Mouse (Mus musculus) ES-E14 (cell line): ENCODE measurements around the gene Xpr1. TPM values are rescaled to one million over a fixed set of nuclear protein-coding genes. Genes with fewer than 3 reads are reported as not detected.

Source experiments
- DNase-seq: peaks from one replicate; pipeline ENCODE4 v3.0.0-alpha.2; 2013; ENCODE audit warnings: low read depth, low spot score
- H3K27ac ChIP-seq: 2 replicates; pipeline ENCODE4 v1.5.1; 2012; ENCODE audit warnings: low read depth, mild to moderate bottlenecking, low read length, moderate library complexity, mixed read lengths; ENCODE audit not compliant: poor library complexity, insufficient read depth, severe bottlenecking
- H3K36me3 ChIP-seq: 2 replicates; pipeline ENCODE4 v1.6.1; 2012; ENCODE audit warnings: mild to moderate bottlenecking, low read length, moderate library complexity, mixed read lengths; ENCODE audit not compliant: control insufficient read depth, poor library complexity, insufficient read depth, severe bottlenecking
- H3K4me1 ChIP-seq, 2 experiments: fragments of 150-350 bp in 1 of 2; sonication (generic) in 1 of 2; 2 replicates each; pipeline ENCODE4 v1.6.1; 2012; ENCODE audit warnings: low read length in 2 of 2, mild to moderate bottlenecking in 1 of 2, mixed read lengths in 1 of 2; ENCODE audit not compliant: control insufficient read depth in 2 of 2, insufficient read depth in 2 of 2, poor library complexity in 1 of 2
- H3K4me3 ChIP-seq, 2 experiments: fragments of 150-350 bp in 1 of 2; sonication (generic) in 1 of 2; 2 replicates each; pipeline ENCODE4 v1.5.1; 2012; ENCODE audit warnings: low read length in 2 of 2, low read depth in 1 of 2, mild to moderate bottlenecking in 1 of 2, mixed read lengths in 1 of 2; ENCODE audit not compliant: insufficient read depth in 1 of 2, poor library complexity in 1 of 2, severe bottlenecking in 1 of 2
- H3K9ac ChIP-seq: 2 replicates; pipeline ENCODE4 v1.6.1; 2012; ENCODE audit warnings: low read depth, mild to moderate bottlenecking, low read length, mixed read lengths; ENCODE audit not compliant: poor library complexity, insufficient read depth, severe bottlenecking
- H3K9me3 ChIP-seq: fragments of 150-350 bp; sonication (generic); 2 replicates; pipeline ENCODE4 v1.6.1; 2012; ENCODE audit warnings: low read depth, mild to moderate bottlenecking, low read length; ENCODE audit not compliant: control insufficient read depth, insufficient read depth
- CHD2 ChIP-seq: IDR thresholded peaks from 2 replicates; pipeline ENCODE4 v1.6.1; 2014; ENCODE audit warnings: mild to moderate bottlenecking, low read depth, low read length, inconsistent platforms
- HCFC1 ChIP-seq: IDR thresholded peaks from 2 replicates; pipeline ENCODE4 v1.6.1; 2012; ENCODE audit warnings: low read length, inconsistent platforms, borderline replicate concordance; ENCODE audit not compliant: insufficient read depth
- MAFK ChIP-seq: IDR thresholded peaks from 2 replicates; pipeline ENCODE4 v1.6.1; 2014; ENCODE audit warnings: mild to moderate bottlenecking, low read depth, low read length, inconsistent platforms; ENCODE audit not compliant: insufficient read depth
- ZC3H11A ChIP-seq: IDR thresholded peaks from 2 replicates; pipeline ENCODE4 v1.6.1; 2012; ENCODE audit warnings: low read depth, mild to moderate bottlenecking, inconsistent platforms, low read length, borderline replicate concordance
- ZNF384 ChIP-seq: IDR thresholded peaks from 2 replicates; pipeline ENCODE4 v1.6.1; 2012; ENCODE audit warnings: low read depth, low read length, inconsistent platforms
- in situ Hi-C, 2 experiments: fragments of 600-800 bp; cut with MboI; formaldehyde crosslinking; loops; one replicate each; pipeline ENCODE4 v1.15.1; 2025; ENCODE audit warnings: low sequenced_read_pairs in 2 of 2, inconsistent platforms in 1 of 2; ENCODE audit not compliant: unreplicated experiment in 2 of 2
- total RNA-seq: library from RNA; depleted of rRNA; stranded (reverse); fragments of 300-350 nt; gene quantifications from 2 replicates; pipeline ENCODE4 v1.2.3, GENCODE M21; 2012

Xpr1 gene
- total RNA-seq, 1 experiment: 13.5 TPM

- H3K4me1 ChIP-seq: 0 out of 4 replicates have a peak, but pooled peaks cover 3 to 4% of the 10 kb centered on the region in 2 experiments
- in situ Hi-C loops: loop anchor here in 1 of 2 experiments (25.0 kb wide), 1 partner anchor 498 kb away; no protein-coding TSS in a partner anchor
- TF ChIP-seq ZC3H11A (no peak), HCFC1 (no peak), ZNF384 (no peak), MAFK (no peak), CHD2 (no peak)
Observed at GRCm38 (mm10) chr1:155239169-155239568, 178.0 kb downstream of the Xpr1 start.

GRCm38 (mm10) chr1:155238126-155238525 is 179.1 kb downstream of the Xpr1 start:
- H3K9ac ChIP-seq: no peak overlapping the region
- no peak for DNase-seq
- H3K27ac ChIP-seq: no peak overlapping the region
- H3K4me3 ChIP-seq: no peak overlapping the region
- no peaks in the 10 kb centered on the region for H3K9me3 ChIP-seq
- 0 out of 4 replicates have a peak, but pooled peaks cover 0 to 6% of the 10 kb centered on the region in 2 experiments for H3K4me1 ChIP-seq
- H3K36me3 ChIP-seq: no peaks in the 10 kb centered on the region
- TF ChIP-seq ZNF384: no peak
- no peak for TF ChIP-seq MAFK
- TF ChIP-seq ZC3H11A: no peak
- TF ChIP-seq HCFC1: no peak
- TF ChIP-seq CHD2: no peak
- in situ Hi-C loops: loop anchor here in 1 of 2 experiments (25.0 kb wide), 1 partner anchor 499 kb away; no protein-coding TSS in a partner anchor

More at GRCm38 (mm10) chr1:155239169-155239568, 178.0 kb downstream of the Xpr1 start:
- Histone ChIP-seq H3K9ac (no peak overlapping the region), H3K27ac (no peak overlapping the region), H3K9me3 (no peaks in the 10 kb centered on the region), H3K36me3 (no peaks in the 10 kb centered on the region), H3K4me3 (no peak overlapping the region)
- no peak for DNase-seq

GRCm38 (mm10) chr1:155237390-155237789 is 179.8 kb downstream of the Xpr1 start:
- H3K27ac ChIP-seq: no peak overlapping the region
- H3K36me3 ChIP-seq: no peaks in the 10 kb centered on the region
- 0 out of 4 replicates have a peak overlapping the region, but pooled peaks of 1 of the 2 experiments have one; percentile 9 for H3K4me3 ChIP-seq
- peaks cover 0 to 7% of the 10 kb centered on the region in 2 experiments; a peak in 2 of 4 replicates for H3K4me1 ChIP-seq
- no peak overlapping the region for H3K9ac ChIP-seq
- no peaks in the 10 kb centered on the region for H3K9me3 ChIP-seq
- DNase-seq: no peak
- in situ Hi-C loops: loop anchor here in 1 of 2 experiments (25.0 kb wide), 1 partner anchor 500 kb away; no protein-coding TSS in a partner anchor
- TF ChIP-seq ZNF384: no peak
- no peak for TF ChIP-seq MAFK
- no peak for TF ChIP-seq HCFC1
- TF ChIP-seq ZC3H11A: no peak
- no peak for TF ChIP-seq CHD2

- no peaks in the 10 kb centered on the region for H3K36me3 ChIP-seq
Observed at GRCm38 (mm10) chr1:155236306-155237024, 180.8 kb downstream of the Xpr1 start.

More at GRCm38 (mm10) chr1:155236306-155237024, 180.8 kb downstream of the Xpr1 start:
- in situ Hi-C loops: loop anchor here in 1 of 2 experiments (25.0 kb wide), 1 partner anchor 501 kb away; no protein-coding TSS in a partner anchor
- TF ChIP-seq HCFC1 (no peak), CHD2 (no peak), MAFK (no peak), ZC3H11A (no peak), ZNF384 (no peak)
- peaks cover 0 to 7% of the 10 kb centered on the region in 2 experiments; a peak in 3 of 4 replicates for H3K4me1 ChIP-seq
- no peak for DNase-seq
- no peak overlapping the region for H3K27ac ChIP-seq
- H3K9ac ChIP-seq: no peak overlapping the region
- no peaks in the 10 kb centered on the region for H3K9me3 ChIP-seq
- no peak overlapping the region for H3K4me3 ChIP-seq
